Comparison of ENCODE assay signal across 20 mouse cellular contexts in the genomic region with DNA sequence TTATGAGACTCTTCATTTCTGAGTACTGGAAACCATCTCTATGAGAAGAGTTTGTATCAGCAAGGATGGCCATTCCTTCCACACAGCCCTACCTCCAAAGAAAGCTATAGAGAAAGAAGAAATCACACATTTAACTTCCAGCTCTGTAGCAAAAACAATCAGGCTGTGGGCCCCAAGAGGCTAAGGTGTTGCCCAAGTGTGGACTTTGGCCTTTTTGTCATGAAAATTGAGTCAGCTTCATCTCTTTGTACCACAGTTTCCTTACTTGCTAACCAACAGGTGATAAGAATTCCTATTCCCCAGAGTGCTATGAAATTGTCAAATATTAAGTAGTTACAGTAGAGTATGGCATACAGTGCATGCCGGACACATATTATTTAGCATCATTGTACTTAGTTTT.
DNase-seq lines count a peak whose midpoint lies in the region; ATAC-seq and TF ChIP-seq lines count a peak whose summit lies in the region.
"Had no signal": no experiment of that assay in that cellular context is flagged by ENCODE, and none has a peak within 500 bp of the region (broad histone marks: within the 10 kb centered on the region; RNA-seq: fewer than 3 reads in every experiment).

No protein-coding gene starts in this region.

- H3K36me3 ChIP-seq in liver, adult 2 months (ENCODE audit: control insufficient read depth, insufficient read depth, low read length) = no peaks in the 10 kb centered on the region
- H3K36me3 ChIP-seq in liver, embryonic 12.5 days = no peaks in the 10 kb centered on the region
- no peaks in the 10 kb centered on the region for H3K36me3 ChIP-seq in intestine, embryonic 16.5 days (ENCODE audit: control insufficient read depth, insufficient read depth, low read length)
- no peaks in the 10 kb centered on the region for H3K36me3 ChIP-seq in stomach, embryonic 15.5 days
- H3K36me3 ChIP-seq in stomach, postnatal 0 days (ENCODE audit: control insufficient read depth, insufficient read depth, low read length) = no peaks in the 10 kb centered on the region
- no peaks in the 10 kb centered on the region for H3K36me3 ChIP-seq in hindbrain, embryonic 11.5 days (ENCODE audit: control insufficient read depth, insufficient read depth, low read length)
- H3K36me3 ChIP-seq in thymus, adult 2 months (ENCODE audit: control insufficient read depth, insufficient read depth, low read length) = no peaks in the 10 kb centered on the region
- H3K36me3 ChIP-seq: embryonic facial prominence, embryonic 10.5 days; embryonic facial prominence, embryonic 12.5 days; forebrain, embryonic 15.5 days had no signal

- no peak for ATAC-seq in liver, embryonic 12.5 days
- ATAC-seq in intestine, embryonic 16.5 days = peak; percentile 93
- 0 out of 2 replicates have a peak, but pooled peaks have one; percentile 32 for ATAC-seq in stomach, embryonic 15.5 days (ENCODE audit: insufficient read depth, low FRiP score, low read depth)
- peak; percentile 71 for ATAC-seq in stomach, postnatal 0 days (ENCODE audit: low FRiP score, low TSS enrichment)
- no peak for ATAC-seq in hindbrain, embryonic 11.5 days (ENCODE audit: low FRiP score)
- ATAC-seq: forebrain, embryonic 13.5 days; forebrain, embryonic 15.5 days; forebrain, postnatal 0 days had no signal

- TF ChIP-seq POLR2A in liver, adult 2 months (IDR thresholded peaks at IDR 0.05; ENCODE audit: extremely low read depth, insufficient read depth, low read length) = no peak
- no peak for TF ChIP-seq POLR2A in thymus, adult 2 months (IDR thresholded peaks at IDR 0.05; ENCODE audit: control insufficient read depth, extremely low read depth, insufficient read depth, low read length, poor library complexity)

- no peak for TF ChIP-seq CTCF in liver, adult 2 months (IDR thresholded peaks at IDR 0.05; ENCODE audit: low read depth, low read length)
- TF ChIP-seq CTCF in stomach, postnatal 0 days (IDR thresholded peaks at IDR 0.05; ENCODE audit: low read depth) = no peak
- TF ChIP-seq CTCF in thymus, adult 2 months (IDR thresholded peaks at IDR 0.05; ENCODE audit: borderline replicate concordance, control insufficient read depth, extremely low read depth, insufficient read depth, low read length, poor library complexity) = no peak

- no peak overlapping the region for H3K4me3 ChIP-seq in liver, adult 2 months (ENCODE audit: insufficient read depth, low read depth, low read length)
- H3K4me3 ChIP-seq in liver, embryonic 12.5 days = no peak overlapping the region
- H3K4me3 ChIP-seq in intestine, embryonic 16.5 days (ENCODE audit: low read length) = no peak overlapping the region
- H3K4me3 ChIP-seq in stomach, embryonic 15.5 days (replicated peaks) = no peak overlapping the region
- H3K4me3 ChIP-seq in stomach, postnatal 0 days (ENCODE audit: low read depth, low read length) = no peak overlapping the region
- no peak overlapping the region for H3K4me3 ChIP-seq in hindbrain, embryonic 11.5 days (ENCODE audit: low read depth, low read length)
- no peak overlapping the region for H3K4me3 ChIP-seq in thymus, adult 2 months (ENCODE audit: control insufficient read depth, insufficient read depth, low read length)
- H3K4me3 ChIP-seq: embryonic facial prominence, embryonic 10.5 days; embryonic facial prominence, embryonic 12.5 days; forebrain, embryonic 13.5 days; forebrain, embryonic 15.5 days had no signal

- no peaks in the 10 kb centered on the region for H3K4me1 ChIP-seq in liver, adult 2 months (ENCODE audit: control insufficient read depth, insufficient read depth, low read length)
- no peaks in the 10 kb centered on the region for H3K4me1 ChIP-seq in liver, embryonic 12.5 days
- no peaks in the 10 kb centered on the region for H3K4me1 ChIP-seq in intestine, embryonic 16.5 days (ENCODE audit: control insufficient read depth, insufficient read depth, low read length)
- H3K4me1 ChIP-seq in stomach, embryonic 15.5 days = no peaks in the 10 kb centered on the region
- no peaks in the 10 kb centered on the region for H3K4me1 ChIP-seq in stomach, postnatal 0 days (replicated peaks; ENCODE audit: control insufficient read depth, insufficient read depth)
- H3K4me1 ChIP-seq in hindbrain, embryonic 11.5 days (replicated peaks; ENCODE audit: control insufficient read depth, insufficient read depth, low read length) = no peaks in the 10 kb centered on the region
- H3K4me1 ChIP-seq in thymus, adult 2 months (replicated peaks; ENCODE audit: control insufficient read depth, insufficient read depth, low read length) = no peaks in the 10 kb centered on the region
- H3K4me1 ChIP-seq: embryonic facial prominence, embryonic 12.5 days; forebrain, embryonic 13.5 days; forebrain, embryonic 15.5 days had no signal

- no peaks in the 10 kb centered on the region for H3K79me2 ChIP-seq in liver, adult 2 months (ENCODE audit: control insufficient read depth, insufficient read depth, low read length)

- DNase-seq in liver, adult 2 months (ENCODE audit: extremely low read depth, low read depth, low spot score) = peak; percentile 27
- DNase-seq in stomach, postnatal 0 days (ENCODE audit: low spot score) = peak; percentile 47
- no peak for DNase-seq in gastrocnemius, postnatal 4 days (ENCODE audit: low spot score in 2 of 2)
- DNase-seq in hindbrain, embryonic 11.5 days (ENCODE audit: low spot score) = no peak
- no peak for DNase-seq in thymus, adult 2 months
- DNase-seq: adrenal gland, adult 2 months; adrenal gland, postnatal 10 days; adrenal gland, postnatal 36 days; cerebellum, adult 11-12 months; cerebellum, adult 8-10 months; cerebellum, adult 9-11 months; cerebellum, postnatal 14 days; forebrain, postnatal 0 days had no signal

- no peak overlapping the region for H3K27ac ChIP-seq in liver, adult 2 months (replicated peaks; ENCODE audit: insufficient read depth, low read depth, low read length)
- no peak overlapping the region for H3K27ac ChIP-seq in liver, embryonic 12.5 days
- H3K27ac ChIP-seq in intestine, embryonic 16.5 days (ENCODE audit: low read length) = no peak overlapping the region
- H3K27ac ChIP-seq in stomach, embryonic 15.5 days = no peak overlapping the region
- H3K27ac ChIP-seq in stomach, postnatal 0 days (replicated peaks) = no peak overlapping the region
- H3K27ac ChIP-seq in hindbrain, embryonic 11.5 days (ENCODE audit: low read depth, low read length) = no peak overlapping the region
- no peak overlapping the region for H3K27ac ChIP-seq in thymus, adult 2 months (ENCODE audit: control insufficient read depth, insufficient read depth, low read length)
- H3K27ac ChIP-seq: embryonic facial prominence, embryonic 10.5 days; embryonic facial prominence, embryonic 12.5 days; forebrain, embryonic 13.5 days; forebrain, embryonic 15.5 days had no signal

- no peak overlapping the region for H3K4me2 ChIP-seq in liver, embryonic 12.5 days
- no peak overlapping the region for H3K4me2 ChIP-seq in intestine, embryonic 16.5 days (ENCODE audit: low read depth, low read length)
- H3K4me2 ChIP-seq in stomach, embryonic 15.5 days = no peak overlapping the region
- H3K4me2 ChIP-seq in stomach, postnatal 0 days (replicated peaks; ENCODE audit: low read depth) = no peak overlapping the region
- H3K4me2 ChIP-seq in hindbrain, embryonic 11.5 days (replicated peaks; ENCODE audit: low read depth, low read length) = no peak overlapping the region
- H3K4me2 ChIP-seq: embryonic facial prominence, embryonic 12.5 days; forebrain, embryonic 13.5 days; forebrain, embryonic 15.5 days had no signal

- 96% methylated on average over 1 of the region's 1 CpGs for WGBS in liver, adult 2 months
- 79% methylated on average over 1 of the region's 1 CpGs for WGBS in liver, embryonic 12.5 days (ENCODE audit: insufficient replicate concordance)
- 81% methylated on average over 1 of the region's 1 CpGs for WGBS in intestine, embryonic 16.5 days
- WGBS in stomach, embryonic 15.5 days = 83% methylated on average over 1 of the region's 1 CpGs
- 79% methylated on average over 1 of the region's 1 CpGs for WGBS in stomach, postnatal 0 days
- 95% methylated on average over 1 of the region's 1 CpGs for WGBS in hindbrain, embryonic 11.5 days
- WGBS in thymus, adult 2 months = 100% methylated on average over 1 of the region's 1 CpGs

- H3K9me3 ChIP-seq in liver, embryonic 12.5 days (replicated peaks) = no peaks in the 10 kb centered on the region
- H3K9me3 ChIP-seq in intestine, embryonic 16.5 days (ENCODE audit: control insufficient read depth, low read length) = no peaks in the 10 kb centered on the region
- no peaks in the 10 kb centered on the region for H3K9me3 ChIP-seq in stomach, embryonic 15.5 days
- no peaks in the 10 kb centered on the region for H3K9me3 ChIP-seq in stomach, postnatal 0 days (ENCODE audit: control insufficient read depth, low read length)
- no peaks in the 10 kb centered on the region for H3K9me3 ChIP-seq in hindbrain, embryonic 11.5 days (ENCODE audit: control insufficient read depth, low read length)
- H3K9me3 ChIP-seq: embryonic facial prominence, embryonic 10.5 days; embryonic facial prominence, embryonic 12.5 days; forebrain, embryonic 13.5 days; forebrain, embryonic 15.5 days had no signal

- TF ChIP-seq EP300 in stomach, postnatal 0 days (optimal IDR thresholded peaks at IDR 0.05) = no peak

- no peak overlapping the region for H3K9ac ChIP-seq in liver, adult 2 months (ENCODE audit: low read depth, low read length)
- no peak overlapping the region for H3K9ac ChIP-seq in liver, embryonic 12.5 days
- no peak overlapping the region for H3K9ac ChIP-seq in intestine, embryonic 16.5 days (ENCODE audit: low read depth, low read length)
- no peak overlapping the region for H3K9ac ChIP-seq in stomach, embryonic 15.5 days
- no peak overlapping the region for H3K9ac ChIP-seq in stomach, postnatal 0 days (ENCODE audit: low read length)
- no peak overlapping the region for H3K9ac ChIP-seq in hindbrain, embryonic 11.5 days (ENCODE audit: low read depth, low read length)
- H3K9ac ChIP-seq: embryonic facial prominence, embryonic 12.5 days; forebrain, embryonic 13.5 days; forebrain, embryonic 15.5 days; forebrain, postnatal 0 days had no signal

- no peaks in the 10 kb centered on the region for H3K27me3 ChIP-seq in liver, adult 2 months (ENCODE audit: control insufficient read depth, insufficient read depth, low read length)
- H3K27me3 ChIP-seq in liver, embryonic 12.5 days (replicated peaks) = no peaks in the 10 kb centered on the region
- H3K27me3 ChIP-seq in intestine, embryonic 16.5 days (replicated peaks; ENCODE audit: control insufficient read depth, insufficient read depth, low read length) = no peaks in the 10 kb centered on the region
- no peaks in the 10 kb centered on the region for H3K27me3 ChIP-seq in stomach, embryonic 15.5 days (replicated peaks)
- no peaks in the 10 kb centered on the region for H3K27me3 ChIP-seq in stomach, postnatal 0 days (ENCODE audit: control insufficient read depth, insufficient read depth, low read length)
- H3K27me3 ChIP-seq in hindbrain, embryonic 11.5 days (ENCODE audit: control insufficient read depth, insufficient read depth, low read length) = no peaks in the 10 kb centered on the region
- no peaks in the 10 kb centered on the region for H3K27me3 ChIP-seq in thymus, adult 2 months (ENCODE audit: control insufficient read depth, insufficient read depth, low read length)
- H3K27me3 ChIP-seq: embryonic facial prominence, embryonic 12.5 days; forebrain, embryonic 13.5 days; forebrain, embryonic 15.5 days had no signal

Comparison
In these comparisons a context has a peak if more than half of its experiments do, and no peak if none do; other contexts are left out.
1. DNase-seq: peak in liver, adult 2 months (single experiment) and stomach, postnatal 0 days (single experiment); none in gastrocnemius, postnatal 4 days (0 of 2), hindbrain, embryonic 11.5 days (single experiment) and thymus, adult 2 months (single experiment).
2. ATAC-seq: peak in intestine, embryonic 16.5 days (single experiment), stomach, embryonic 15.5 days (single experiment) and stomach, postnatal 0 days (single experiment); none in liver, embryonic 12.5 days (single experiment) and hindbrain, embryonic 11.5 days (single experiment).